In genomic region chr12:117674511-117674910, GRCm38 (mm10) we compare ENCODE assay signal across 18 mouse cellular contexts.
DNase-seq lines count a peak whose midpoint lies in the region; TF ChIP-seq lines count a peak whose summit lies in the region.
"Had no signal": no experiment of that assay in that cellular context is flagged by ENCODE, and none has a peak within 500 bp of the region (broad histone marks: within the 10 kb centered on the region; RNA-seq: fewer than 3 reads in every experiment).

No protein-coding gene starts in this region.

- H3K4me3 ChIP-seq in heart, embryonic 10.5 days, result no peak overlapping the region
- no peak overlapping the region for H3K4me3 ChIP-seq in layer of hippocampus, adult 2 months

- TF ChIP-seq CTCF in layer of hippocampus, adult 2 months (conservative IDR thresholded peaks at IDR 0.05), result no peak

- H3K27me3 ChIP-seq in heart, embryonic 10.5 days (ENCODE audit: insufficient read depth, poor library complexity, severe bottlenecking), result no peaks in the 10 kb centered on the region
- H3K27me3 ChIP-seq: CH12.LX had no signal

- no peaks in the 10 kb centered on the region for H3K9me3 ChIP-seq in heart, embryonic 10.5 days

- peaks cover 5% of the 10 kb centered on the region; the same call in 1 of the 2 replicates for H3K4me1 ChIP-seq in heart, embryonic 10.5 days

- H3K36me3 ChIP-seq in heart, embryonic 10.5 days, result no peaks in the 10 kb centered on the region
- H3K36me3 ChIP-seq: G1E had no signal

- 86% methylated on average over 2 of the region's 2 CpGs for WGBS in heart, embryonic 10.5 days

- H3K27ac ChIP-seq in heart, embryonic 10.5 days, result no peak overlapping the region
- H3K27ac ChIP-seq in layer of hippocampus, adult 2 months, result peak overlapping the region; percentile 18; the same call in 1 of the 2 replicates

- intact Hi-C loops in heart, postnatal 14 days (cut with DNase I), result no loop called here

- peak; percentile 67 for DNase-seq in heart, adult 11 months
- DNase-seq in heart, postnatal 14 days, result no peak
- DNase-seq in heart, embryonic 10.5 days (ENCODE audit: low spot score), result peak; percentile 60
- DNase-seq in heart, adult 9 months (ENCODE audit: low spot score in 2 of 2), result no peak
- no peak for DNase-seq in layer of hippocampus, adult 2 months (ENCODE audit: low spot score in 2 of 2)
- DNase-seq in layer of hippocampus, postnatal 36 days, result no peak
- DNase-seq: adrenal gland, adult 2 months; adrenal gland, adult 8-10 months; adrenal gland, postnatal 10 days; adrenal gland, postnatal 14 days; adrenal gland, postnatal 25 days; adrenal gland, postnatal 36 days; B cell, adult 2 months; cerebellum, adult 11 months; cerebellum, adult 11-12 months; cerebellum, adult 18-20 months had no signal

Comparison
In these comparisons a context has a peak if more than half of its experiments do, and no peak if none do; other contexts are left out.
1. DNase-seq: peak in heart, adult 11 months (single experiment) and heart, embryonic 10.5 days (single experiment); none in heart, postnatal 14 days (0 of 2), heart, adult 9 months (0 of 2), layer of hippocampus, adult 2 months (0 of 2) and layer of hippocampus, postnatal 36 days (0 of 2).